Mouse (Mus musculus): Measurements from ENCODE around the gene Kncn. TPM values are rescaled to one million over a fixed set of nuclear protein-coding genes. Genes with fewer than 3 reads are reported as not detected.

Kncn gene
- polyA plus RNA-seq (2017; shearing (Covaris generic)): not detected

GRCm38 (mm10) chr4:115884022-115884421, at the start of gene Kncn:
Kncn (plus strand) TSS chr4:115884400.

GRCm38 (mm10) chr4:115838696-115839641, 45.2 kb upstream of the Kncn start, which contains the start of gene Mknk1:
Mknk1 (plus strand) TSS chr4:115839198.

GRCm38 (mm10) chr4:115890553-115890952, 6.4 kb downstream of the Kncn start, which contains the start of gene 6430628N08Rik:
6430628N08Rik (plus strand) TSS chr4:115890665.

Other genes starting within 250 kb of the Kncn start
- not detected for gene Cyp4b1, start 236.7 kb upstream of the Kncn start, polyA plus RNA-seq (2017; shearing (Covaris generic))
- gene Efcab14, start 146.7 kb upstream of the Kncn start, polyA plus RNA-seq (2017; shearing (Covaris generic)): 41.2 TPM
- 0.64 TPM for gene Tex38, start 103.4 kb upstream of the Kncn start, polyA plus RNA-seq (2017; shearing (Covaris generic))
- gene Atpaf1, start 99.6 kb upstream of the Kncn start, polyA plus RNA-seq (2017; shearing (Covaris generic)): 22.6 TPM
- 18.7 TPM for gene Mob3c, start 56.3 kb upstream of the Kncn start, polyA plus RNA-seq (2017; shearing (Covaris generic))
- gene Mknk1, start 45.2 kb upstream of the Kncn start, polyA plus RNA-seq (2017; shearing (Covaris generic)): 40.9 TPM
- gene 6430628N08Rik, start 6.3 kb downstream of the Kncn start, polyA plus RNA-seq (2017; shearing (Covaris generic)): not detected
- gene Dmbx1, start 55.5 kb downstream of the Kncn start, polyA plus RNA-seq (2017; shearing (Covaris generic)): not detected
- 244 TPM for gene Faah, start 133.5 kb downstream of the Kncn start, polyA plus RNA-seq (2017; shearing (Covaris generic))
- 49.8 TPM for gene Nsun4, start 169.5 kb downstream of the Kncn start, polyA plus RNA-seq (2017; shearing (Covaris generic))
- gene Uqcrh, start 190.7 kb downstream of the Kncn start, polyA plus RNA-seq (2017; shearing (Covaris generic)): 444 TPM
- 38.1 TPM for gene Lrrc41, start 190.9 kb downstream of the Kncn start, polyA plus RNA-seq (2017; shearing (Covaris generic))
- gene Rad54l, start 239.3 kb downstream of the Kncn start, polyA plus RNA-seq (2017; shearing (Covaris generic)): 1.4 TPM
- 19.6 TPM for gene Pomgnt1, start 239.4 kb downstream of the Kncn start, polyA plus RNA-seq (2017; shearing (Covaris generic))

Data from effector memory CD4-positive, alpha-beta T cell, adult 5 months (primary cell).